Mouse (Mus musculus): ENCODE measurements around the gene Ppp1r12b.

The Ppp1r12b gene

GRCm38 (mm10) chr1:134804373-134804772, 151.4 kb downstream of the Ppp1r12b start:
- ATAC-seq (ENCODE audit: insufficient number of reproducible peaks, low FRiP score, low TSS enrichment) = no peak

GRCm38 (mm10) chr1:134803286-134804117, 152.2 kb downstream of the Ppp1r12b start:
- no peak for ATAC-seq (ENCODE audit: insufficient number of reproducible peaks, low FRiP score, low TSS enrichment)

- no peak for ATAC-seq (ENCODE audit: insufficient number of reproducible peaks, low FRiP score, low TSS enrichment)
Measured at GRCm38 (mm10) chr1:134801758-134802157, 154.0 kb downstream of the Ppp1r12b start.

GRCm38 (mm10) chr1:134796536-134796935, 159.2 kb downstream of the Ppp1r12b start:
- no peak for ATAC-seq (ENCODE audit: insufficient number of reproducible peaks, low FRiP score, low TSS enrichment)

- no peak for ATAC-seq (ENCODE audit: insufficient number of reproducible peaks, low FRiP score, low TSS enrichment)
Measured at GRCm38 (mm10) chr1:134796076-134796475, 159.7 kb downstream of the Ppp1r12b start.

- ATAC-seq (ENCODE audit: insufficient number of reproducible peaks, low FRiP score, low TSS enrichment) = no peak
Measured at GRCm38 (mm10) chr1:134791456-134791855, 164.3 kb downstream of the Ppp1r12b start.

GRCm38 (mm10) chr1:134790716-134791439, 164.9 kb downstream of the Ppp1r12b start:
- no peak for ATAC-seq (ENCODE audit: insufficient number of reproducible peaks, low FRiP score, low TSS enrichment)

- ATAC-seq (ENCODE audit: insufficient number of reproducible peaks, low FRiP score, low TSS enrichment) = no peak
Measured at GRCm38 (mm10) chr1:134788096-134788495, 167.6 kb downstream of the Ppp1r12b start.

- ATAC-seq (ENCODE audit: insufficient number of reproducible peaks, low FRiP score, low TSS enrichment) = no peak
Measured at GRCm38 (mm10) chr1:134784911-134785310, 170.8 kb downstream of the Ppp1r12b start.

GRCm38 (mm10) chr1:134784481-134784880, 171.3 kb downstream of the Ppp1r12b start:
- no peak for ATAC-seq (ENCODE audit: insufficient number of reproducible peaks, low FRiP score, low TSS enrichment)

GRCm38 (mm10) chr1:134783958-134784357, 171.8 kb downstream of the Ppp1r12b start:
- no peak for ATAC-seq (ENCODE audit: insufficient number of reproducible peaks, low FRiP score, low TSS enrichment)

GRCm38 (mm10) chr1:134782797-134783196, 172.9 kb downstream of the Ppp1r12b start:
- no peak for ATAC-seq (ENCODE audit: insufficient number of reproducible peaks, low FRiP score, low TSS enrichment)

- no peak for ATAC-seq (ENCODE audit: insufficient number of reproducible peaks, low FRiP score, low TSS enrichment)
Measured at GRCm38 (mm10) chr1:134777936-134778548, 177.7 kb downstream of the Ppp1r12b start.

GRCm38 (mm10) chr1:134777201-134777885, 178.4 kb downstream of the Ppp1r12b start:
- no peak for ATAC-seq (ENCODE audit: insufficient number of reproducible peaks, low FRiP score, low TSS enrichment)

GRCm38 (mm10) chr1:134775631-134776030, 180.1 kb downstream of the Ppp1r12b start:
- no peak for ATAC-seq (ENCODE audit: insufficient number of reproducible peaks, low FRiP score, low TSS enrichment)

- no peak for ATAC-seq (ENCODE audit: insufficient number of reproducible peaks, low FRiP score, low TSS enrichment)
Measured at GRCm38 (mm10) chr1:134774728-134775287, 180.9 kb downstream of the Ppp1r12b start.

GRCm38 (mm10) chr1:134774247-134774646, 181.5 kb downstream of the Ppp1r12b start:
- ATAC-seq (ENCODE audit: insufficient number of reproducible peaks, low FRiP score, low TSS enrichment) = no peak

GRCm38 (mm10) chr1:134773256-134773655, 182.5 kb downstream of the Ppp1r12b start:
- no peak for ATAC-seq (ENCODE audit: insufficient number of reproducible peaks, low FRiP score, low TSS enrichment)

GRCm38 (mm10) chr1:134772821-134773220, 182.9 kb downstream of the Ppp1r12b start:
- ATAC-seq (ENCODE audit: insufficient number of reproducible peaks, low FRiP score, low TSS enrichment) = no peak

GRCm38 (mm10) chr1:134771999-134772398, 183.7 kb downstream of the Ppp1r12b start:
- ATAC-seq (ENCODE audit: insufficient number of reproducible peaks, low FRiP score, low TSS enrichment) = no peak

Measured in cerebellum, adult (tissue).